Comparison of ENCODE assay signal across 18 mouse cellular contexts in genomic region chr12:111770651-111771050, GRCm38 (mm10). TPM values are rescaled to one million over a fixed set of nuclear protein-coding genes. Genes with fewer than 3 reads are reported as not detected.
DNase-seq lines count a peak whose midpoint lies in the region; ATAC-seq and TF ChIP-seq lines count a peak whose summit lies in the region.
"Had no signal": no experiment of that assay in that cellular context is flagged by ENCODE, and none has a peak within 500 bp of the region (broad histone marks: within the 10 kb centered on the region; RNA-seq: fewer than 3 reads in every experiment).

No protein-coding gene starts in this region.

- intact Hi-C loops in left cerebral cortex, postnatal 10 days (cut with DNase I) = no loop called here

- H3K36me3 ChIP-seq in hindbrain, postnatal 0 days (ENCODE audit: insufficient read depth, low read length) = peaks cover 28% of the 10 kb centered on the region
- H3K36me3 ChIP-seq in hindbrain, embryonic 11.5 days (ENCODE audit: control insufficient read depth, insufficient read depth, low read length) = peaks cover 12% of the 10 kb centered on the region; the same call in 1 of the 2 replicates
- H3K36me3 ChIP-seq in liver, embryonic 12.5 days = peaks cover 49% of the 10 kb centered on the region

- H3K4me3 ChIP-seq in hindbrain, postnatal 0 days (ENCODE audit: low read length) = no peak overlapping the region
- no peak overlapping the region for H3K4me3 ChIP-seq in hindbrain, embryonic 11.5 days (ENCODE audit: low read depth, low read length)
- no peak overlapping the region for H3K4me3 ChIP-seq in liver, embryonic 12.5 days
- H3K4me3 ChIP-seq in brown adipose tissue, adult 24 weeks (ENCODE audit: insufficient read depth, low read depth, low read length) = no peak overlapping the region
- H3K4me3 ChIP-seq: hindbrain, embryonic 10.5 days; limb, embryonic 15.5 days had no signal

- no peak overlapping the region for H3K9ac ChIP-seq in hindbrain, postnatal 0 days (replicated peaks; ENCODE audit: low read length)
- no peak overlapping the region for H3K9ac ChIP-seq in hindbrain, embryonic 11.5 days (ENCODE audit: low read depth, low read length)
- H3K9ac ChIP-seq in liver, embryonic 12.5 days = no peak overlapping the region
- H3K9ac ChIP-seq: limb, embryonic 15.5 days had no signal

- peaks cover 19% of the 10 kb centered on the region; the same call in 1 of the 2 replicates for H3K4me1 ChIP-seq in hindbrain, postnatal 0 days (ENCODE audit: insufficient read depth, low read length)
- H3K4me1 ChIP-seq in hindbrain, embryonic 11.5 days (replicated peaks; ENCODE audit: control insufficient read depth, insufficient read depth, low read length) = peaks cover 9% of the 10 kb centered on the region
- peaks cover 35% of the 10 kb centered on the region; the same call in 1 of the 2 replicates for H3K4me1 ChIP-seq in liver, embryonic 12.5 days
- H3K4me1 ChIP-seq in brown adipose tissue, adult 24 weeks (ENCODE audit: control insufficient read depth, insufficient read depth, insufficient read length, low read length) = peaks cover 18% of the 10 kb centered on the region

- H3K27me3 ChIP-seq in hindbrain, postnatal 0 days (ENCODE audit: insufficient read depth, low read length) = no peaks in the 10 kb centered on the region
- H3K27me3 ChIP-seq in hindbrain, embryonic 11.5 days (ENCODE audit: control insufficient read depth, insufficient read depth, low read length) = no peaks in the 10 kb centered on the region
- H3K27me3 ChIP-seq in liver, embryonic 12.5 days (replicated peaks) = no peaks in the 10 kb centered on the region
- H3K27me3 ChIP-seq: CH12.LX; limb, embryonic 15.5 days had no signal

- WGBS in hindbrain, postnatal 0 days = 80% methylated on average over 10 of the region's 10 CpGs
- 89% methylated on average over 10 of the region's 10 CpGs for WGBS in hindbrain, embryonic 11.5 days
- WGBS in liver, embryonic 12.5 days (ENCODE audit: insufficient replicate concordance) = 85% methylated on average over 10 of the region's 10 CpGs

- peak; percentile 45 for DNase-seq in cerebellum, adult 9-10 months
- no peak for DNase-seq in cerebellum, adult 11-12 months
- DNase-seq in hindbrain, postnatal 0 days (ENCODE audit: low spot score) = no peak
- no peak for DNase-seq in hindbrain, embryonic 11.5 days (ENCODE audit: low spot score)
- DNase-seq in liver = no peak
- DNase-seq in left cerebral cortex, postnatal 10 days (ENCODE audit: extremely low spot score in 1 of 2, low spot score in 2 of 2) = no peak
- DNase-seq: adrenal gland, postnatal 14 days; cerebellum, postnatal 14 days; right cerebral cortex, postnatal 14 days had no signal

- peak overlapping the region; percentile 32; the same call in 1 of the 2 replicates for H3K27ac ChIP-seq in hindbrain, postnatal 0 days
- H3K27ac ChIP-seq in hindbrain, embryonic 11.5 days (ENCODE audit: low read depth, low read length) = no peak overlapping the region
- H3K27ac ChIP-seq in liver, embryonic 12.5 days = 0 out of 2 replicates have a peak overlapping the region, but pooled peaks have one; percentile 8
- 0 out of 2 replicates have a peak overlapping the region, but pooled peaks have one; percentile 31 for H3K27ac ChIP-seq in brown adipose tissue, adult 24 weeks (replicated peaks; ENCODE audit: low read depth, low read length)
- H3K27ac ChIP-seq: hindbrain, embryonic 10.5 days; macrophage had no signal

- no peak overlapping the region for H3K4me2 ChIP-seq in hindbrain, postnatal 0 days (ENCODE audit: low read depth, low read length)
- H3K4me2 ChIP-seq in hindbrain, embryonic 11.5 days (replicated peaks; ENCODE audit: low read depth, low read length) = no peak overlapping the region
- no peak overlapping the region for H3K4me2 ChIP-seq in liver, embryonic 12.5 days
- H3K4me2 ChIP-seq: heart, embryonic 11.5 days; limb, embryonic 15.5 days had no signal

- no peak for TF ChIP-seq CTCF in hindbrain, postnatal 0 days (IDR thresholded peaks at IDR 0.05; ENCODE audit: low read depth)

- ATAC-seq in hindbrain, postnatal 0 days = no peak
- no peak for ATAC-seq in hindbrain, embryonic 11.5 days (ENCODE audit: low FRiP score)
- ATAC-seq in liver, embryonic 12.5 days = no peak
- ATAC-seq: forebrain, embryonic 16.5 days; midbrain, embryonic 16.5 days had no signal

- no peaks in the 10 kb centered on the region for H3K9me3 ChIP-seq in hindbrain, postnatal 0 days (ENCODE audit: low read length)
- no peaks in the 10 kb centered on the region for H3K9me3 ChIP-seq in hindbrain, embryonic 11.5 days (ENCODE audit: control insufficient read depth, low read length)
- no peaks in the 10 kb centered on the region for H3K9me3 ChIP-seq in liver, embryonic 12.5 days (replicated peaks)
- H3K9me3 ChIP-seq: hindbrain, embryonic 10.5 days; limb, embryonic 15.5 days had no signal

RNA-seq across cellular contexts. Expression of gene Klc1, which starts 12.0 kb away (rescaled TPM):
- 421 and 496 TPM in 2 replicates for total RNA-seq in hindbrain, postnatal 0 days (2014; rRNA removed)
- polyA plus RNA-seq in hindbrain, postnatal 0 days (2015; fragmentation: Nextera tagmentation; extraction: Ambion mirVana) = 583 and 600 TPM in 2 replicates
- polyA plus RNA-seq in hindbrain, embryonic 11.5 days (2014; fragmentation: Nextera tagmentation; extraction: Ambion mirVana) = 345 and 366 TPM in 2 replicates
- 35.6 TPM in 2 replicates for polyA plus RNA-seq in liver, embryonic 12.5 days (2016; fragmentation: Nextera tagmentation; extraction: Ambion mirVana)
- polyA plus RNA-seq in brown adipose tissue, adult 24 weeks (2012; ENCODE audit: insufficient read depth, insufficient read length, missing spikeins) = 20.6 and 63.5 TPM in 2 replicates
- total RNA-seq in left cerebral cortex, postnatal 10 days (2021) = 100 to 1,000 TPM; 901 to 907 TPM

RNA-seq across cellular contexts. Expression of gene Xrcc3, which starts 43.0 kb away (rescaled TPM):
- 16.8 and 17.4 TPM in 2 replicates for total RNA-seq in hindbrain, postnatal 0 days (2014; rRNA removed)
- polyA plus RNA-seq in hindbrain, postnatal 0 days (2015; fragmentation: Nextera tagmentation; extraction: Ambion mirVana) = 2.6 and 2.7 TPM in 2 replicates
- polyA plus RNA-seq in hindbrain, embryonic 11.5 days (2014; fragmentation: Nextera tagmentation; extraction: Ambion mirVana) = 8.2 and 9.8 TPM in 2 replicates
- 7.7 and 8.2 TPM in 2 replicates for polyA plus RNA-seq in liver, embryonic 12.5 days (2016; fragmentation: Nextera tagmentation; extraction: Ambion mirVana)
- 3.8 and 6.8 TPM in 2 replicates for polyA plus RNA-seq in brown adipose tissue, adult 24 weeks (2012; ENCODE audit: insufficient read depth, insufficient read length, missing spikeins)
- 1 to 10 TPM; 3.0 to 3.2 TPM for total RNA-seq in left cerebral cortex, postnatal 10 days (2021)

RNA-seq across cellular contexts. Expression of gene Zfyve21, which starts 43.3 kb away (rescaled TPM):
- total RNA-seq in hindbrain, postnatal 0 days (2014; rRNA removed) = 43.4 and 44.3 TPM in 2 replicates
- polyA plus RNA-seq in hindbrain, postnatal 0 days (2015; fragmentation: Nextera tagmentation; extraction: Ambion mirVana) = 44.8 and 48.3 TPM in 2 replicates
- 54.2 and 54.7 TPM in 2 replicates for polyA plus RNA-seq in hindbrain, embryonic 11.5 days (2014; fragmentation: Nextera tagmentation; extraction: Ambion mirVana)
- polyA plus RNA-seq in liver, embryonic 12.5 days (2016; fragmentation: Nextera tagmentation; extraction: Ambion mirVana) = 60.6 and 61.9 TPM in 2 replicates
- 36.1 and 41.4 TPM in 2 replicates for polyA plus RNA-seq in brown adipose tissue, adult 24 weeks (2012; ENCODE audit: insufficient read depth, insufficient read length, missing spikeins)
- 10 to 100 TPM; 14.9 to 19.2 TPM for total RNA-seq in left cerebral cortex, postnatal 10 days (2021)

RNA-seq across cellular contexts. Expression of gene Apopt1, which starts 57.6 kb away (rescaled TPM):
- 23.6 and 28.1 TPM in 2 replicates for total RNA-seq in hindbrain, postnatal 0 days (2014; rRNA removed)
- polyA plus RNA-seq in hindbrain, postnatal 0 days (2015; fragmentation: Nextera tagmentation; extraction: Ambion mirVana) = 60.3 and 63.9 TPM in 2 replicates
- 52.5 and 54.2 TPM in 2 replicates for polyA plus RNA-seq in hindbrain, embryonic 11.5 days (2014; fragmentation: Nextera tagmentation; extraction: Ambion mirVana)
- 36.3 and 36.5 TPM in 2 replicates for polyA plus RNA-seq in liver, embryonic 12.5 days (2016; fragmentation: Nextera tagmentation; extraction: Ambion mirVana)
- polyA plus RNA-seq in brown adipose tissue, adult 24 weeks (2012; ENCODE audit: insufficient read depth, insufficient read length, missing spikeins) = 123 and 134 TPM in 2 replicates
- 10 to 100 TPM; 37.9 to 38.6 TPM for total RNA-seq in left cerebral cortex, postnatal 10 days (2021)

RNA-seq across cellular contexts. Expression of gene Bag5, which starts 57.6 kb away (rescaled TPM):
- total RNA-seq in hindbrain, postnatal 0 days (2014; rRNA removed) = 21.1 and 22.7 TPM in 2 replicates
- polyA plus RNA-seq in hindbrain, postnatal 0 days (2015; fragmentation: Nextera tagmentation; extraction: Ambion mirVana) = 60.1 and 64.3 TPM in 2 replicates
- polyA plus RNA-seq in hindbrain, embryonic 11.5 days (2014; fragmentation: Nextera tagmentation; extraction: Ambion mirVana) = 61.5 and 63.3 TPM in 2 replicates
- 28.4 and 28.5 TPM in 2 replicates for polyA plus RNA-seq in liver, embryonic 12.5 days (2016; fragmentation: Nextera tagmentation; extraction: Ambion mirVana)
- polyA plus RNA-seq in brown adipose tissue, adult 24 weeks (2012; ENCODE audit: insufficient read depth, insufficient read length, missing spikeins) = 16.2 and 18.1 TPM in 2 replicates
- 10 to 100 TPM; 40.6 to 43.2 TPM for total RNA-seq in left cerebral cortex, postnatal 10 days (2021)
